Mouse (Mus musculus): ENCODE measurements around the gene Phyhd1. TPM values are rescaled to one million over a fixed set of nuclear protein-coding genes. Genes with fewer than 3 reads are reported as not detected.

Gene Phyhd1
- polyA plus RNA-seq, 1 experiment from 2014 or later: 5.8 TPM

DNA sequence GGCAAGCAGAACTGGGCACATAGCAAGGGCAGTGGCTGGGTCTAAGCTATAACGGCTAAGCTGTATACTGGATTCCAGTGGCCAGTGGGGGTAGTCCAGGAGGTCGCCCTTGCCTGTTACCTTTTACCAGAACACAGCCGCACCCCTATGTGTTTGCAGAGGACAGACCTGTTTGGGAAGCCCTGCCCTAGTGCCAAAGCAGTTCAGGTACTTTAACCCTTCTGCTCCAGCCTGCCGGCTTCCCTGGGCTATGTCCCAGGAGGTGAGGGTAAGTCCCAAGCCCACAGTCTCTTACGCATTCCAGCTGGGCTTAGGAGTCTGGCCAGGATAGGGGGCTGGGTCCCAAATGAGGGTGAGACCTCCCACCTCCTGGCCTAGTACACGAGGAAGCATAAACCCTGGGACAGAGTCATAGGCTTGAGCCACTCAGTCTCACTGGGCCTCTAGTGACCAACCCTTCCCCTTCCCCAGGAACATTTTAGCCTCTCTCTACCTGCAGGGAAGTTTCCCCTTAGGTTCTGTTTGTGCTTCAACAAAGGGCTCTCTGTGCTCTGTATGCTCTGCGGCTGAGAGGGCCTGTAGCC, 21.3 kb upstream of the Phyhd1 start:
- H3K9ac ChIP-seq (ENCODE audit: low read length): peak overlapping the region; percentile 31; the same call in 1 of the 2 replicates
- no peaks in the 10 kb centered on the region for H3K9me3 ChIP-seq (ENCODE audit: control insufficient read depth, low read length)
- H3K27ac ChIP-seq (replicated peaks): peak overlapping the region; percentile 87
- no peak overlapping the region; the same call in 1 of the 2 replicates for H3K4me2 ChIP-seq (replicated peaks; ENCODE audit: low read depth)
- no peak for TF ChIP-seq CTCF (IDR thresholded peaks at IDR 0.05; ENCODE audit: low read depth)
- no peak for TF ChIP-seq EP300 (optimal IDR thresholded peaks at IDR 0.05)
- H3K36me3 ChIP-seq (ENCODE audit: control insufficient read depth, insufficient read depth, low read length): peaks cover 16% of the 10 kb centered on the region; the same call in 1 of the 2 replicates
- 46% methylated on average over 7 of the region's 7 CpGs for WGBS
- H3K4me3 ChIP-seq (ENCODE audit: low read depth, low read length): no peak overlapping the region
- no peaks in the 10 kb centered on the region for H3K27me3 ChIP-seq (ENCODE audit: control insufficient read depth, insufficient read depth, low read length)
- H3K4me1 ChIP-seq (replicated peaks; ENCODE audit: control insufficient read depth, insufficient read depth): peaks cover 2% of the 10 kb centered on the region
- peak; percentile 65 for DNase-seq (ENCODE audit: low spot score)
- peak; percentile 64 for ATAC-seq (ENCODE audit: low FRiP score, low TSS enrichment)

DNA sequence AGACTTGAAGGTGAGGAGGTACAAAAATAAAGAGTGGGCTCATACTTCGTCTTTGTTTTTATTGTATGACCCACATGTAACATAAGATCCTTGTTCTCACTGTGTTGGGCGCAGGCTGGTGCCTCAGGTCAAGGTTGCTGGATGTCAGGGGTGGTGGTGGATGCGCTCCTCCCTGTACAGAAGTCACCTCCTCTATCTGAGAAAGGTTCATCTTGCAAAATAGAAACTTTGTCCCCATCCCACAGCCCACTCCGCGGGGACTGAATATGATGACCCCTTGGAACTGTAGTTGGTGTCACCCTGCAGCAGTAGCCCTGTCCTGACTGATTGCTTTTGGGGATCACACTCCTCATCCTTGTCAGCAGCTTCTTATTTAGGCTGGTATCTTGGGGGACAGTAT, 19.0 kb upstream of the Phyhd1 start:
- H3K27me3 ChIP-seq (ENCODE audit: control insufficient read depth, insufficient read depth, low read length): no peaks in the 10 kb centered on the region
- no peak overlapping the region for H3K4me3 ChIP-seq (ENCODE audit: low read depth, low read length)
- H3K9ac ChIP-seq (ENCODE audit: low read length): no peak overlapping the region
- TF ChIP-seq CTCF (IDR thresholded peaks at IDR 0.05; ENCODE audit: low read depth): no peak
- no peak for TF ChIP-seq EP300 (optimal IDR thresholded peaks at IDR 0.05)
- 91% methylated on average over 5 of the region's 5 CpGs for WGBS
- H3K4me2 ChIP-seq (replicated peaks; ENCODE audit: low read depth): no peak overlapping the region
- H3K4me1 ChIP-seq (replicated peaks; ENCODE audit: control insufficient read depth, insufficient read depth): peaks cover 4% of the 10 kb centered on the region
- no peak for DNase-seq (ENCODE audit: low spot score)
- no peak for ATAC-seq (ENCODE audit: low FRiP score, low TSS enrichment)
- 0 out of 2 replicates have a peak, but pooled peaks cover 6% of the 10 kb centered on the region for H3K36me3 ChIP-seq (ENCODE audit: control insufficient read depth, insufficient read depth, low read length)
- H3K27ac ChIP-seq (replicated peaks): no peak overlapping the region
- no peaks in the 10 kb centered on the region for H3K9me3 ChIP-seq (ENCODE audit: control insufficient read depth, low read length)

DNA sequence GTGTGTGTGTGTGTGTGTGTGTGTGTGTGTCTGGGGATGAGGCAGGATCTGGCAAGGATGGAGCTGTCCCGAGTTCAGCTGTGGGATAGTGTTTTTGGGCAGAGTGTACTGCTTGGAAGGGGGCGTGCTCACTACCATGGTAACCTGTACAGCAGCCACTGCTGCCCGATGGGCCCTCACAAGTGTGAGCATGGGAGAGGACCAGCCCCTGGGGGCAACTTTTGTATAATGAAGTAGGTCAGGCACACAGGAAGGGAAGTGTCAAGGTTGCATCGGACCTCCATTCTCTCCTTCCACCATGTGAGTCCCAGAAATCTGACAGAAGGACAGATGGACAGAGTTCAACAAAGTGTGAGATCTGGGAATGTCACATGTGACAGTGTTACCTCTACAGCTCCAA, 18.3 kb upstream of the Phyhd1 start:
- H3K27me3 ChIP-seq (ENCODE audit: control insufficient read depth, insufficient read depth, low read length): no peaks in the 10 kb centered on the region
- H3K36me3 ChIP-seq (ENCODE audit: control insufficient read depth, insufficient read depth, low read length): 0 out of 2 replicates have a peak, but pooled peaks cover 6% of the 10 kb centered on the region
- no peak for TF ChIP-seq CTCF (IDR thresholded peaks at IDR 0.05; ENCODE audit: low read depth)
- no peak for TF ChIP-seq EP300 (optimal IDR thresholded peaks at IDR 0.05)
- H3K4me1 ChIP-seq (replicated peaks; ENCODE audit: control insufficient read depth, insufficient read depth): peaks cover 5% of the 10 kb centered on the region
- H3K4me2 ChIP-seq (replicated peaks; ENCODE audit: low read depth): no peak overlapping the region
- no peak overlapping the region for H3K4me3 ChIP-seq (ENCODE audit: low read depth, low read length)
- no peak overlapping the region for H3K27ac ChIP-seq (replicated peaks)
- no peaks in the 10 kb centered on the region for H3K9me3 ChIP-seq (ENCODE audit: control insufficient read depth, low read length)
- WGBS: 58% methylated on average over 4 of the region's 4 CpGs
- no peak overlapping the region for H3K9ac ChIP-seq (ENCODE audit: low read length)
- DNase-seq (ENCODE audit: low spot score) (no peak), ATAC-seq (ENCODE audit: low FRiP score, low TSS enrichment) (no peak)

DNA sequence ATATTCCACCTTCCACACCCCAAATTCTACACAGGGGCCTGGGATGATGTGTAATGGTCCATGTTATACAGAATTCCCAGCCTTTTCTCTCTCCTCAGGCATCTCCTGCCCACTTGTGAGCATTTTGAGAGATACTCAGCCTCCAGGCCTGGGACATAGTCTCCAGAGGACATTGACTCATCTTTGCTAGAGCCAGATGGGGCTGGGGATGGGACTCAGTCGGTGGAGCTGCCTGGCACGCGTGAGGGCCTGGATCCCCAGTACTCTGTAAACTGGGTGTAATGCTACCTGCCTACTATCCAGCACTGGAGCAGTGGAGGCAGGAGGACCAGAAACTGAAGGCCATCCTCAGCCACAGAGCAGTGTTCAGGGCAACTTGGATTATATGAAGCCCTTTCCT, 16.8 kb upstream of the Phyhd1 start:
- Histone ChIP-seq H3K27ac (replicated peaks) (no peak overlapping the region), H3K9me3 (ENCODE audit: control insufficient read depth, low read length) (no peaks in the 10 kb centered on the region), H3K27me3 (ENCODE audit: control insufficient read depth, insufficient read depth, low read length) (no peaks in the 10 kb centered on the region), H3K9ac (ENCODE audit: low read length) (peak overlapping the region; percentile 35), H3K4me3 (ENCODE audit: low read depth, low read length) (no peak overlapping the region), H3K4me1 (replicated peaks; ENCODE audit: control insufficient read depth, insufficient read depth) (peaks cover 3% of the 10 kb centered on the region; the same call in 1 of the 2 replicates), H3K36me3 (ENCODE audit: control insufficient read depth, insufficient read depth, low read length) (0 out of 2 replicates have a peak, but pooled peaks cover 4% of the 10 kb centered on the region), H3K4me2 (replicated peaks; ENCODE audit: low read depth) (no peak overlapping the region)
- DNase-seq (ENCODE audit: low spot score): no peak
- ATAC-seq (ENCODE audit: low FRiP score, low TSS enrichment): no peak
- TF ChIP-seq EP300 (optimal IDR thresholded peaks at IDR 0.05) (no peak), CTCF (IDR thresholded peaks at IDR 0.05; ENCODE audit: low read depth) (no peak)
- WGBS: 95% methylated on average over 3 of the region's 3 CpGs

DNA sequence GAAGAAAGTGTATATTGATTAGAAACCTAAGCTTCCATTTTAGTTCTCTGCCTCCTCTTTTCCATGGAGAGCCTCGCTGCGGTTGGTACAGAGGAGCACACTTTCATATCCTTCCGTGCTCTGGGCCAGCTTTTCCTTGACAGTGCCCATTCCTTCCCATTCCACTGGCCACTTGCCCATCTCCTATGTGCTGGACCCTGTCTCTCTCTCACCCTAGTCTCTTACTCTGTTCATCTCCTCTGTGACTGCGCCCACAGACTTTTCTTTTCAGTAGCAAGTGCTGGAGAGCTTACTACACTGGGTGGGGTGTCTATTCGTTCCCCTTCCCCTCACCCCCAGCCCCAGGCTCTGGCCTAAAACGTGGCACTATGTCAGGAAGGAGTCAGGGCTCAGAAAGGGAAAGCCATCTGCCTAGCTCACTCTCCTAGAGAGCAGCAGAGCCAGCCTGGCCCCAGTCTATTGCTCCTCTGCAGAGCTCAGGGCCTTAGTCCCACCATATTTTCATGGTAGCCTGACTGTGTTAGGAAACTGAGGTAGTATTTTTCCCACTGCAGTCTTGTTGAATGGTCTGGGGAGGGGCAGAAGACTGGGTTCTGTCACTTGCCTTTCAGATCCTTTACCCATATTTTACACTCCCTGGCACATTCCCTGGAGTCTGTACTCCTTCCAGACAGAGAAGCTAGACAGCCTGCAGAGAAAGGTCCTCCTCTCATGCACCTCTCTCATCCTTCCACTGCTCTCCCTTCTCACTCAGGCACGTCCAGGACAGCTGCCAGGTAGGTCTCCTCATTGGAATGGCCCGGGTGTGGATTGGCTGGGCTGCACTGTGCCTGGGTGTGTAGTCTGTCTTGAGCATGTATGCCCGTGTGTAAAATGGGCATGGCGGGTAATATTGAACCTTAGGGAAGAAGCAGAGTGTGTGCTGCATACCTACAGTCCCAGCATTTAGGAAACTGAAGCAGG, 15.6 kb upstream of the Phyhd1 start:
- Histone ChIP-seq H3K27ac (replicated peaks) (peak overlapping the region; percentile 89), H3K4me2 (replicated peaks; ENCODE audit: low read depth) (no peak overlapping the region), H3K9ac (ENCODE audit: low read length) (no peak overlapping the region), H3K36me3 (ENCODE audit: control insufficient read depth, insufficient read depth, low read length) (0 out of 2 replicates have a peak, but pooled peaks cover 7% of the 10 kb centered on the region), H3K9me3 (ENCODE audit: control insufficient read depth, low read length) (no peaks in the 10 kb centered on the region), H3K4me3 (ENCODE audit: low read depth, low read length) (no peak overlapping the region), H3K27me3 (ENCODE audit: control insufficient read depth, insufficient read depth, low read length) (no peaks in the 10 kb centered on the region), H3K4me1 (replicated peaks; ENCODE audit: control insufficient read depth, insufficient read depth) (peaks cover 3% of the 10 kb centered on the region; the same call in 1 of the 2 replicates)
- WGBS: 73% methylated on average over 10 of the region's 10 CpGs
- TF ChIP-seq CTCF (IDR thresholded peaks at IDR 0.05; ENCODE audit: low read depth): no peak
- no peak for TF ChIP-seq EP300 (optimal IDR thresholded peaks at IDR 0.05)
- ATAC-seq (ENCODE audit: low FRiP score, low TSS enrichment) (no peak), DNase-seq (ENCODE audit: low spot score) (no peak)
